Mouse (Mus musculus) C2C12 (cell line): ENCODE measurements at regions not wholly inside any gene's neighbourhood (a gene's known extent, or its start where the extent isn't known, plus 50 kb on each side); places are given as distances from the start of the nearest gene placed in this dataset.

ENCODE experiments used
- H3K27me3 ChIP-seq: one replicate; pipeline ENCODE4 v1.6.1; 2011; ENCODE audit not compliant: control insufficient read depth, insufficient read depth, insufficient read length
- H3K36me3 ChIP-seq: one replicate; pipeline ENCODE4 v1.6.1; 2011; ENCODE audit not compliant: control insufficient read depth, insufficient read depth
- H3K4me3 ChIP-seq: one replicate; pipeline ENCODE4 v1.5.1; 2011; ENCODE audit warnings: mild to moderate bottlenecking, control low read depth; ENCODE audit not compliant: poor library complexity, insufficient read depth, severe bottlenecking
- H3K79me2 ChIP-seq: one replicate; pipeline ENCODE4 v1.6.1; 2011; ENCODE audit not compliant: control insufficient read depth, insufficient read depth
- H3K79me3 ChIP-seq: one replicate; pipeline ENCODE4 v1.6.1; 2011; ENCODE audit warnings: low read depth, control low read depth
- H3ac ChIP-seq: one replicate; pipeline ENCODE3; 2011; ENCODE audit warnings: low read depth; ENCODE audit not compliant: control insufficient read depth, insufficient read length
- CEBPB ChIP-seq: IDR thresholded peaks from one replicate; pipeline ENCODE4 v1.6.1; 2011; ENCODE audit warnings: low read depth, mild to moderate bottlenecking, control low read depth, moderate library complexity
- CTCF ChIP-seq: IDR thresholded peaks from one replicate; pipeline ENCODE4 v1.5.1; 2011; ENCODE audit not compliant: control insufficient read depth, insufficient read depth, insufficient read length
- FOSL1 ChIP-seq: IDR thresholded peaks from one replicate; pipeline ENCODE4 v1.8.0; 2011; ENCODE audit warnings: mild to moderate bottlenecking, low read length; ENCODE audit not compliant: poor library complexity, insufficient read depth, severe bottlenecking
- MAX ChIP-seq: IDR thresholded peaks from one replicate; pipeline ENCODE4 v1.6.1; 2011; ENCODE audit warnings: mild to moderate bottlenecking, control low read depth
- MYOD1 ChIP-seq: IDR thresholded peaks from one replicate; pipeline ENCODE4 v1.6.1; 2011; ENCODE audit warnings: low read depth; ENCODE audit not compliant: control insufficient read depth, insufficient read length
- MYOG ChIP-seq: IDR thresholded peaks from one replicate; pipeline ENCODE4 v1.6.1; 2011; ENCODE audit not compliant: control insufficient read depth, insufficient read length; ENCODE audit errors: extremely low read depth
- USF1 ChIP-seq: IDR thresholded peaks from one replicate; pipeline ENCODE4 v1.6.1; 2011; ENCODE audit warnings: low read depth, mild to moderate bottlenecking, control low read depth, moderate library complexity

- Histone ChIP-seq H3K4me3 (no peak overlapping the region), H3K36me3 (no peaks in the 10 kb centered on the region), H3K79me3 (no peaks in the 10 kb centered on the region), H3K79me2 (no peaks in the 10 kb centered on the region), H3ac (no peak overlapping the region), H3K27me3 (no peaks in the 10 kb centered on the region)
- TF ChIP-seq USF1 (no peak), MYOG (no peak), CTCF (no peak), FOSL1 (no peak), MAX (no peak), CEBPB (no peak), MYOD1 (no peak)
Measured at GRCm38 (mm10) chr12:16013861-16014630, 197.3 kb upstream of the Trib2 start.

- H3K79me3 ChIP-seq: no peaks in the 10 kb centered on the region
- no peak overlapping the region for H3ac ChIP-seq
- H3K4me3 ChIP-seq: no peak overlapping the region
- no peaks in the 10 kb centered on the region for H3K79me2 ChIP-seq
- no peaks in the 10 kb centered on the region for H3K36me3 ChIP-seq
- no peaks in the 10 kb centered on the region for H3K27me3 ChIP-seq
- no peak for TF ChIP-seq MAX
- no peak for TF ChIP-seq USF1
- TF ChIP-seq MYOD1: no peak
- no peak for TF ChIP-seq CTCF
- no peak for TF ChIP-seq FOSL1
- no peak for TF ChIP-seq MYOG
- no peak for TF ChIP-seq CEBPB
Measured at GRCm38 (mm10) chr12:16013354-16013753, 196.6 kb upstream of the Trib2 start.

GRCm38 (mm10) chr12:16012081-16012480 is 195.4 kb upstream of the Trib2 start:
- Histone ChIP-seq H3K4me3 (no peak overlapping the region), H3K27me3 (no peaks in the 10 kb centered on the region), H3K79me3 (no peaks in the 10 kb centered on the region), H3K36me3 (no peaks in the 10 kb centered on the region), H3ac (no peak overlapping the region), H3K79me2 (no peaks in the 10 kb centered on the region)
- no peak for TF ChIP-seq CEBPB
- no peak for TF ChIP-seq MAX
- no peak for TF ChIP-seq MYOD1
- TF ChIP-seq CTCF: no peak
- no peak for TF ChIP-seq FOSL1
- TF ChIP-seq USF1: no peak
- TF ChIP-seq MYOG: no peak

- no peaks in the 10 kb centered on the region for H3K79me3 ChIP-seq
- TF ChIP-seq CTCF: no peak
- no peak for TF ChIP-seq FOSL1
- TF ChIP-seq MYOG: no peak
- no peak for TF ChIP-seq MYOD1
- TF ChIP-seq CEBPB: no peak
- H3K36me3 ChIP-seq: no peaks in the 10 kb centered on the region
- H3ac ChIP-seq: no peak overlapping the region
- no peaks in the 10 kb centered on the region for H3K79me2 ChIP-seq
- no peaks in the 10 kb centered on the region for H3K27me3 ChIP-seq
- H3K4me3 ChIP-seq: no peak overlapping the region
Measured at GRCm38 (mm10) chr12:16009822-16010620, 193.3 kb upstream of the Trib2 start.

- no peaks in the 10 kb centered on the region for H3K79me3 ChIP-seq
- TF ChIP-seq MYOG (no peak), CEBPB (no peak), MAX (no peak), CTCF (no peak), USF1 (no peak), MYOD1 (no peak), FOSL1 (no peak)
Measured at GRCm38 (mm10) chr12:16008763-16009515, 192.2 kb upstream of the Trib2 start.

GRCm38 (mm10) chr12:16008261-16008660 is 191.5 kb upstream of the Trib2 start:
- Histone ChIP-seq H3K79me2 (no peaks in the 10 kb centered on the region), H3K79me3 (no peaks in the 10 kb centered on the region), H3K36me3 (no peaks in the 10 kb centered on the region), H3K27me3 (no peaks in the 10 kb centered on the region), H3K4me3 (no peak overlapping the region), H3ac (no peak overlapping the region)
- TF ChIP-seq MYOG: no peak
- no peak for TF ChIP-seq CTCF
- no peak for TF ChIP-seq MAX
- TF ChIP-seq USF1: no peak
- no peak for TF ChIP-seq MYOD1
- TF ChIP-seq CEBPB: no peak
- no peak for TF ChIP-seq FOSL1

More at GRCm38 (mm10) chr12:16008763-16009515, 192.2 kb upstream of the Trib2 start:
- Histone ChIP-seq H3ac (no peak overlapping the region), H3K79me2 (no peaks in the 10 kb centered on the region), H3K4me3 (no peak overlapping the region), H3K36me3 (no peaks in the 10 kb centered on the region), H3K27me3 (no peaks in the 10 kb centered on the region)
